Comparison of ENCODE assay signal across 8 mouse cellular contexts in the genomic region with DNA sequence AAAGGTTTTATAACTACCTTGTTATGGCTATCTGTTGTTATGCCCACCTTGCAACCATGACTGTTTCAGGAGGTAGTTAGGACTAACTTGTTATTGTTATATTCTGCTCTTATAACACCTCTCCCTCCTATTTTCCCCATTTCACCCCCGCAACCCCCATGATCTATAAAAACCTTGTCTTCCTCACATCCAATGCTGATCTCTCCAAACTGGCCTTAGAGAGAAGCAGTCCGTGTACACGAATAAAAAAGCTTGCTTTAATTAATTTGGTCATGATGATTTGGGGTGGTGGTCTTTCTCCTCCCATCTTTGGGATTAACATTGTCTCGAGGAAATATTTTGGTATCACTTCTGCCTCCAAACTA. TPM values are rescaled to one million over a fixed set of nuclear protein-coding genes. Genes with fewer than 3 reads are reported as not detected.
DNase-seq lines count a peak whose midpoint lies in the region; ATAC-seq and TF ChIP-seq lines count a peak whose summit lies in the region.

No protein-coding gene starts in this region.

- no peaks in the 10 kb centered on the region for H3K27me3 ChIP-seq in embryonic facial prominence, embryonic 11.5 days (ENCODE audit: control insufficient read depth, insufficient read depth, low read length)
- H3K27me3 ChIP-seq in hindbrain, embryonic 16.5 days (replicated peaks; ENCODE audit: control insufficient read depth, insufficient read depth, low read length) = no peaks in the 10 kb centered on the region
- no peaks in the 10 kb centered on the region; the same call in 1 of the 2 replicates for H3K27me3 ChIP-seq in midbrain, postnatal 0 days (ENCODE audit: insufficient read depth, low read length)

- no peaks in the 10 kb centered on the region for H3K4me1 ChIP-seq in embryonic facial prominence, embryonic 11.5 days (ENCODE audit: control insufficient read depth, insufficient read depth, low read length)
- H3K4me1 ChIP-seq in hindbrain, embryonic 16.5 days (ENCODE audit: control insufficient read depth, insufficient read depth, low read depth, low read length) = peaks cover 6% of the 10 kb centered on the region
- H3K4me1 ChIP-seq in midbrain, postnatal 0 days (ENCODE audit: insufficient read depth, low read length) = peaks cover 6% of the 10 kb centered on the region; the same call in 1 of the 2 replicates

- DNase-seq in kidney, postnatal 14 days = peak; percentile 5
- no peak for DNase-seq in kidney, adult 11 months
- no peak for DNase-seq in embryonic facial prominence, embryonic 11.5 days (ENCODE audit: low spot score)
- no peak for DNase-seq in midbrain, postnatal 0 days (ENCODE audit: low spot score)
- DNase-seq in urinary bladder, postnatal 25 days (ENCODE audit: low spot score) = no peak
- no peak for DNase-seq in right cerebral cortex, postnatal 25 days
- no peak for DNase-seq in gastrocnemius, adult 8-10 months (ENCODE audit: low spot score in 2 of 2)

- H3K9me3 ChIP-seq in embryonic facial prominence, embryonic 11.5 days (replicated peaks; ENCODE audit: control insufficient read depth, low read length) = no peaks in the 10 kb centered on the region
- H3K9me3 ChIP-seq in hindbrain, embryonic 16.5 days (ENCODE audit: control insufficient read depth, low read length) = no peaks in the 10 kb centered on the region
- H3K9me3 ChIP-seq in midbrain, postnatal 0 days (ENCODE audit: low read length) = no peaks in the 10 kb centered on the region

- peak overlapping the region; percentile 63 for H3K4me3 ChIP-seq in embryonic facial prominence, embryonic 11.5 days (ENCODE audit: low read depth, low read length)
- H3K4me3 ChIP-seq in hindbrain, embryonic 16.5 days (ENCODE audit: low read length) = peak overlapping the region; percentile 71
- H3K4me3 ChIP-seq in midbrain, postnatal 0 days (ENCODE audit: low read depth, low read length) = peak overlapping the region; percentile 64

- H3K4me2 ChIP-seq in embryonic facial prominence, embryonic 11.5 days (ENCODE audit: low read depth, low read length) = peak overlapping the region; percentile 68
- H3K4me2 ChIP-seq in hindbrain, embryonic 16.5 days (ENCODE audit: low read length) = peak overlapping the region; percentile 85
- peak overlapping the region; percentile 73 for H3K4me2 ChIP-seq in midbrain, postnatal 0 days (ENCODE audit: low read depth, low read length, poor library complexity, severe bottlenecking)

- no peak for TF ChIP-seq CTCF in midbrain, postnatal 0 days (IDR thresholded peaks at IDR 0.05)

- no peaks in the 10 kb centered on the region for H3K36me3 ChIP-seq in embryonic facial prominence, embryonic 11.5 days (replicated peaks; ENCODE audit: control insufficient read depth, insufficient read depth, low read depth, low read length)
- peaks cover 1% of the 10 kb centered on the region; the same call in 1 of the 2 replicates for H3K36me3 ChIP-seq in hindbrain, embryonic 16.5 days (ENCODE audit: control insufficient read depth, insufficient read depth, low read length)
- peaks cover 4% of the 10 kb centered on the region; the same call in 1 of the 2 replicates for H3K36me3 ChIP-seq in midbrain, postnatal 0 days (ENCODE audit: insufficient read depth, low read length)

- H3K9ac ChIP-seq in embryonic facial prominence, embryonic 11.5 days (replicated peaks; ENCODE audit: low read length) = peak overlapping the region; percentile 68
- peak overlapping the region; percentile 75 for H3K9ac ChIP-seq in hindbrain, embryonic 16.5 days (ENCODE audit: low read depth, low read length)
- peak overlapping the region; percentile 59 for H3K9ac ChIP-seq in midbrain, postnatal 0 days (replicated peaks; ENCODE audit: low read length, poor library complexity, severe bottlenecking)

- ATAC-seq in embryonic facial prominence, embryonic 11.5 days (replicated peaks; ENCODE audit: insufficient number of reproducible peaks, low FRiP score, low TSS enrichment, low read depth) = no peak
- 0 out of 2 replicates have a peak, but pooled peaks have one; percentile 6 for ATAC-seq in hindbrain, embryonic 16.5 days
- 0 out of 2 replicates have a peak, but pooled peaks have one; percentile 18 for ATAC-seq in midbrain, postnatal 0 days (ENCODE audit: low FRiP score)

- 3% methylated on average over 4 of the region's 4 CpGs for WGBS in embryonic facial prominence, embryonic 11.5 days
- WGBS in hindbrain, embryonic 16.5 days = 3% methylated on average over 4 of the region's 4 CpGs
- 5% methylated on average over 4 of the region's 4 CpGs for WGBS in midbrain, postnatal 0 days

- no peak overlapping the region for H3K27ac ChIP-seq in embryonic facial prominence, embryonic 11.5 days (replicated peaks; ENCODE audit: low read depth, low read length)
- H3K27ac ChIP-seq in hindbrain, embryonic 16.5 days (ENCODE audit: low read depth, low read length) = peak overlapping the region; percentile 79
- H3K27ac ChIP-seq in midbrain, postnatal 0 days (ENCODE audit: low read depth, low read length) = peak overlapping the region; percentile 84

RNA-seq across cellular contexts. Expression of gene Ttc26, which starts 0.5 kb away (rescaled TPM):
- 10.4 and 11.8 TPM in 2 replicates for polyA plus RNA-seq in embryonic facial prominence, embryonic 11.5 days (2014; fragmentation: Nextera tagmentation; extraction: Ambion mirVana)
- polyA plus RNA-seq in hindbrain, embryonic 16.5 days (2015; fragmentation: Nextera tagmentation; extraction: Ambion mirVana) = 4.6 and 5.8 TPM in 2 replicates
- 7.5 and 8.6 TPM in 2 replicates for total RNA-seq in midbrain, postnatal 0 days (2014; rRNA removed)
- 2.8 and 3.3 TPM in 2 replicates for polyA plus RNA-seq in midbrain, postnatal 0 days (2015; fragmentation: Nextera tagmentation; extraction: Ambion mirVana)
- 1 to 10 TPM in 2 of 4 experiments, under 1 TPM in 2; 0.48 to 2.7 (median 1.4) TPM for total RNA-seq in gastrocnemius, adult 8-10 months (2022)

RNA-seq across cellular contexts. Expression of gene Zc3hav1, which starts 26.3 kb away (rescaled TPM):
- polyA plus RNA-seq in embryonic facial prominence, embryonic 11.5 days (2014; fragmentation: Nextera tagmentation; extraction: Ambion mirVana) = 1.6 and 1.8 TPM in 2 replicates
- 1.4 and 1.6 TPM in 2 replicates for polyA plus RNA-seq in hindbrain, embryonic 16.5 days (2015; fragmentation: Nextera tagmentation; extraction: Ambion mirVana)
- 3.5 and 4.5 TPM in 2 replicates for total RNA-seq in midbrain, postnatal 0 days (2014; rRNA removed)
- 2.1 and 2.4 TPM in 2 replicates for polyA plus RNA-seq in midbrain, postnatal 0 days (2015; fragmentation: Nextera tagmentation; extraction: Ambion mirVana)
- total RNA-seq in gastrocnemius, adult 8-10 months (2022) = 1 to 10 TPM; 5.4 to 7.5 (median 6.2) TPM

RNA-seq across cellular contexts. Expression of gene Ubn2, which starts 53.0 kb away (rescaled TPM):
- 12.4 and 12.5 TPM in 2 replicates for polyA plus RNA-seq in embryonic facial prominence, embryonic 11.5 days (2014; fragmentation: Nextera tagmentation; extraction: Ambion mirVana)
- 14.6 and 16.3 TPM in 2 replicates for polyA plus RNA-seq in hindbrain, embryonic 16.5 days (2015; fragmentation: Nextera tagmentation; extraction: Ambion mirVana)
- total RNA-seq in midbrain, postnatal 0 days (2014; rRNA removed) = 24.0 and 32.5 TPM in 2 replicates
- polyA plus RNA-seq in midbrain, postnatal 0 days (2015; fragmentation: Nextera tagmentation; extraction: Ambion mirVana) = 10.4 and 13.5 TPM in 2 replicates
- total RNA-seq in gastrocnemius, adult 8-10 months (2022) = 10 to 100 TPM; 19.7 to 25.3 (median 22.7) TPM
